Mouse (Mus musculus) embryo, embryonic 10 days (tissue): ENCODE results near the gene Tdrd5.
"Not testable (repeated sequence)": the region's sequence is repeated elsewhere in the genome, so short reads cannot be mapped to it uniquely, and the experiment has no call there.

Source experiments
- DNase-seq: peaks from one replicate; pipeline ENCODE4 v3.0.0-alpha.2; 2015; ENCODE audit warnings: low spot score

Tdrd5 gene

GRCm38 (mm10) chr1:156254866-156255265 lies 48.6 kb downstream of the Tdrd5 start:
- DNase-seq = no peak

- not testable (repeated sequence) for DNase-seq
These were observed 52.4 kb downstream of the Tdrd5 start for GRCm38 (mm10) chr1:156251096-156251495.

GRCm38 (mm10) chr1:156247893-156248292 lies 55.6 kb downstream of the Tdrd5 start:
- DNase-seq = no peak

GRCm38 (mm10) chr1:156241713-156242348 lies 61.6 kb downstream of the Tdrd5 start:
- DNase-seq = peak; percentile 82

GRCm38 (mm10) chr1:156241035-156241434 lies 62.4 kb downstream of the Tdrd5 start:
- DNase-seq = peak; percentile 74

- DNase-seq = no peak
These were observed 72.3 kb downstream of the Tdrd5 start for GRCm38 (mm10) chr1:156231122-156231521.

- peak; percentile 84 for DNase-seq
These were observed 73.0 kb downstream of the Tdrd5 start for GRCm38 (mm10) chr1:156230339-156231089.

- peak; percentile 83 for DNase-seq
These were observed 74.0 kb downstream of the Tdrd5 start for GRCm38 (mm10) chr1:156229448-156229847.

- DNase-seq = no peak
These were observed 74.7 kb downstream of the Tdrd5 start for GRCm38 (mm10) chr1:156228728-156229127.

GRCm38 (mm10) chr1:156226903-156227302 lies 76.6 kb downstream of the Tdrd5 start:
- no peak for DNase-seq

- peak; percentile 67 for DNase-seq
These were observed 81.1 kb downstream of the Tdrd5 start for GRCm38 (mm10) chr1:156222205-156223000.

- DNase-seq = peak; percentile 48
These were observed 82.1 kb downstream of the Tdrd5 start for GRCm38 (mm10) chr1:156221327-156221726.

- DNase-seq = no peak
These were observed 84.9 kb downstream of the Tdrd5 start for GRCm38 (mm10) chr1:156218573-156218972.

GRCm38 (mm10) chr1:156217941-156218340 lies 85.5 kb downstream of the Tdrd5 start:
- DNase-seq = no peak

GRCm38 (mm10) chr1:156217393-156217792 lies 86.1 kb downstream of the Tdrd5 start:
- peak; percentile 54 for DNase-seq

- DNase-seq = no peak
These were observed 87.2 kb downstream of the Tdrd5 start for GRCm38 (mm10) chr1:156216249-156216648.

- no peak for DNase-seq
These were observed 88.8 kb downstream of the Tdrd5 start for GRCm38 (mm10) chr1:156214651-156215050.

GRCm38 (mm10) chr1:156212923-156213322 lies 90.5 kb downstream of the Tdrd5 start:
- no peak for DNase-seq

GRCm38 (mm10) chr1:156211809-156212317 lies 91.6 kb downstream of the Tdrd5 start:
- no peak for DNase-seq
